Mouse (Mus musculus) cerebellum, postnatal 4 days (tissue): ENCODE data around the gene Fam89a.
A peak's percentile ranks its signal among the peaks of the same experiment; 100 is the strongest.

Experiments used
- DNase-seq, 2 experiments: peaks; one replicate each; pipeline ENCODE4 v3.0.0; 2022; ENCODE audit warnings: low spot score in 2 of 2, mixed read lengths in 1 of 2

Fam89a gene

GRCm38 (mm10) chr8:124751709-124752173, at the start of gene Fam89a:
Gene Fam89a (minus strand): TSS chr8:124751832.
- no peak for DNase-seq

- no peak for DNase-seq
These were observed 48.9 kb upstream of the Fam89a start for GRCm38 (mm10) chr8:124800542-124800941.

DNA sequence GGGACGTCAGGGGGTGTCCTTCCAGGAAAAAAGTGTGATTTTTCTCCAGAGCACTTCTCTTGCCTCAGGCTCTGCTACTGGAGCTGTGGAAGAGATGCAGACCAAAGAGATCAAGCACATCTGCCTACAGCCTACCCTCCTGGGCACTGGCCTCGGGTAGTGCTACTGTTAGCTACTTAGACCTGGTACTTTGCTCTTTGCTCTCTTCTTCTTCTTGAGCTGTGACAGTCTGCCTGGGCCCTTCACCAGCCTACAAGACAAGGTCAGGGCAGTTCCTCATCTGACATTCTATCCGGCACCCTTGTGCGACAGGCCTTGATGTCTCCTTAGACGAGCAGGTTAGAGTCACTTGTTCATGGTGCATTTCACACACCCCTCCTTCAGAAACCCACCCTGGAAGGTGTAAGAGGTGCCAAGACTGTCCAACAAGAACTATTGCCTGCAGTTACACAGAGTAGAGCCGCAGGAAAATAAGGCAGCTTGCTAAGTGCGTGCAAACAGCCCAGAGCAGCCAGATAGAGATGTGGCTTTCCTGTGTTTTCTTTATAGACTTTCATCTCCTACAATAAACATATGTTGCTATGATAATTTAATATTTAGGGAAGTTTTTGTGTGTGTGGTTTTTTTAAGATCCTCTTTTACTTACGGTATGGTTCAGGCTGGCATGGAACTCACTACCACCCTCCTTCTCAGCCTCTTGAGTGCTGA, 44.3 kb upstream of the Fam89a start:
- DNase-seq = no peak

- peak; percentile 67 to 80 for DNase-seq
These were observed 42.8 kb upstream of the Fam89a start for GRCm38 (mm10) chr8:124794486-124794780.

DNA sequence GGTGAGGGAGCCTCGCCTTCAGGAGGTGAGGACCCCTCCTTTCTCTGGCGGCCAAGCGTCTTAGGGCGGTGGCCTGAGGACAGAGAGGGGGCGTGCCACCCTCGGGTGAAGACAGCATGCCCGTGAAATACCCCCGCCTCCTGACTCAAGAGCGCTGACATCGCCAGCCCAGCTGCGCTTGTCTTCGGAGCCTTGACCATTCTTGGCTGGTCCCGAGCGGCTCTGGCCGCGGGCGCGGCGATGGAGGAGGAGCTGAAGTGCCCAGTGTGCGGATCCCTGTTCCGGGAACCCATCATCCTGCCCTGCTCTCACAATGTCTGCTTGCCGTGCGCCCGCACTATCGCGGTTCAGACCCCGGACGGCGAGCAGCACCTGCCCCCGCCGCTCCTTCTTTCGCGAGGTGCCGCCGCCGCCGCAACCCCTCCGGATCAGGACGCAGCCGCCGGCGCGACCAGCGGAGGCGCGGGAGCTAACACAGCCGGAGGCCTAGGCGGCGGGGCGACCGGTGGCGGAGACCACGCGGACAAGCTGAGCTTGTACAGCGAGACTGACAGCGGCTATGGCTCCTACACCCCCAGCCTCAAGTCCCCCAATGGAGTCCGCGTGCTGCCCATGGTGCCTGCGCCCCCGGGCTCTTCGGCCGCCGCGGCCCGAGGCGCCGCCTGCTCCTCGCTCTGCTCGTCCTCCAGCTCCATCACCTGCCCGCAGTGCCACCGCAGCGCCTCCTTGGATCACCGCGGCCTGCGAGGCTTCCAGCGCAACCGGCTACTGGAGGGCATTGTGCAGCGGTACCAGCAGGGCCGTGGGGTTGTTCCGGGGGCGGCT, 42.2 kb upstream of the Fam89a start:
- DNase-seq = peak in 1 of 2 experiments; percentile 48

- peak; percentile 82 to 88 for DNase-seq
These were observed 41.6 kb upstream of the Fam89a start for GRCm38 (mm10) chr8:124793172-124793651.

GRCm38 (mm10) chr8:124792708-124793107, 41.1 kb upstream of the Fam89a start, which contains the start of gene Trim67:
Gene Trim67 (plus strand): TSS chr8:124793092.
- DNase-seq = peak; percentile 68 to 85

DNA sequence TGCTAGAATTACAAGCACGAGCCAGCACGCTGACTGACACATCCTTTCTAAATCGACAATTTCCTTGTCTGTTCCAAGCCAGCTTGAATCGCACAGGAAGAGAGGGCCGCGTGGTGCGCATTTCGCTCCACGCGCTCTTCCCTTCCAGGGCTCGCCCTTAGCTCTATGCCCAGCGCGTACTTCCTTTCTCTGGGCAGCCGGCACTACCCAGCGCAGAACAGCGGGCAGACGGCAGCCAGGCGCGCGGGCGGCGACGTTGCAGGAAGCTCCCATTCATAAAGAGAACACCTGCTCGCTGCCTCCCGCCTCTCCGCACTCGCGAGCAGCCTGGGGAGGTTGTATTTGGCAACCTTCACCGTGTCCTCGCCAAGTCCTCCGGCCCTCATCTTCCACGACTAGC, 40.6 kb upstream of the Fam89a start:
- DNase-seq = peak in 1 of 2 experiments; percentile 67

- DNase-seq = no peak
These were observed 40.1 kb upstream of the Fam89a start for GRCm38 (mm10) chr8:124791751-124792150.

DNA sequence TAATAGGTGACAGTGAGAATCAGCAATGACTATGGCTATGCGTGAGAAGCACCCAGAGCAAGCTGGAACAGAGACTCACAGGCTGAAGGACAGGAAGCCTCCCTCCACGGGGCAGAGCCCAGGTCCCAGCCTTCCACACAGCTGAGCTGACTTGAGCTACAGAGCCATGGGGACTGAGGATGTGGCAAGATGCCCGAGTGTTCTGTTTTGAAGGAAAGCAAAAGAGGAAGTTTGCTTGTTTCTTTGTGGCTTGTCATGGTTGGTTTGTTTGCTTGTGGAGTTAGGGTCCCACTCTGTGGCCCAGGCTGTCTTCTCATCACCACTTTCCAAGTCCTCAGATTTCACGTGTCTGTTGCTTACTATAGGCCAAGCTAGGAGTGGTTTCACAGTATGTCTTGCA, 39.0 kb upstream of the Fam89a start:
- DNase-seq = no peak

DNA sequence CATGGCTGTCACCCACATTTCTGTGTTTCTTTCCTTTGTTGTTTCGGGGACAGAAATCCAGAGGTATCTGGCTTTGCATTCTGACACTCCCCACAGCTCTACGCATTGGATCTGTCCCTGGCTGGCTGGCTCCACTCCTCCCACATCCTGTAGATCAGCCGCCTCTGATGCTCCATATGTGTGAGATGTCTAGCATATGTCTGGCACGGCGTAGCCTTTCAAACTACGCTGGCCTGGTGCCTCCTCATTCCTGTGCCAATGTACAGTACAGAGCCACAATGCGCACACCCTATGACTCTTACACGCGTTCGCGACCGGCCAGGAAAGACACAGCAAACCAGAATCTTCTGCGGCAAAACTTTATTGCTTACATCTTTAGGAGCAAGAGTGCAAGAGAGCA, 33.0 kb upstream of the Fam89a start:
- no peak for DNase-seq

DNA sequence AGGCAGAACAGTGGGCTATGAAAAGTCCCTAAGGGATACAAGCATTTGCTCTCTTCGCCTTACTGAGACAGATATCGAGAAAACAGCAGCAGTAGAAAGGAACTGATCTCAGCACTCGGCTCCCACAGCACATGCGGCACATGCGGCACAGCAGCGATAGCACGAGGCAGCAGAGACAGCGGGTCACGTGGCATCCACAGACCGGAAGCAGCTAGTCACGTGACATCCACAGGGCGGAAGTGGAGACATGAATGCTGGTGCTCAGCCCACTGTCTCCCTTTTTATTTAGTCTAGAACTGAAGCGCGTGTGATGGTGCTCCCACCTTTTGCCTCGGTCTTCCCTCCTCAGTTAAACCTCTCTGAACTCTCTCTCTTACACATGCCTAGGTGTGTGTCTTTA, 31.6 kb upstream of the Fam89a start:
- DNase-seq = no peak

DNA sequence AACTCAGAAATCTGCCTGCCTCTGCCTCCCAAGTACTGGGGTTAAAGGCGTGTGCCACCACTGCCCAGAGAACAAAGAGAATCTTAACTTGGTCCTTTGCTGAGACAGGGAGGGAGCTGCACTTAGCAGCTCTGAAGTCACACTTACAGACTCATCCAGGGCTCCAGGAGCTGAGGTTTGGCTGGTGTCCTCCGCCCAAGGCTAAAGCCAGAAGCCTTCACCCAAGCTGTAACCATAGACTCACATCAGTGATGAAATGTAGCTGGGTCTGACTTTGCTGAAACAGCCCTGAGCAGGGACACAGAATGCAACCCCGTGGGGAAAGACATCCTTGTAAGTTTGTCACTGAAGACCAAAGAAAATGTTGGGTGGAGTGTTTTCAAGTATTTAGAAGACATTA, 30.8 kb upstream of the Fam89a start:
- no peak for DNase-seq

DNA sequence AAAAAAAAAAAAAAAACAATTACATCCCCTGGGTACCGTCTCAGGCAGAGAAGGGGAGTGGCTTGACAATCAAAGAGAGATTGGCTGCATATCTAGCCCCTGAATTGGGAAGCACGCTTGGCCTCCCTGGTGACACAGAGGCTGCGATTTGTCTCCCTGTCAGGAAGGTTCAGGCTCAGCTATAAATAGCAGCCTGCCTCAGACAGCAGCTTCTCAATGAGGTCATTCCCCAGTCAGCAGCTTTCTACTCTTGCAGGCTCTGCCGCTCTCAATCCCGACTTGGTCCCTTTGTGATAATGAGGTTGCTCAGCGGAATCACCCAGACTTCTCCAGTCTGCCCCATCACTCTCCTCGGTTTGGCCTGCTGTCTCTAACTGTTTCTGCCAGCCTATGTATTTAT, 28.6 kb upstream of the Fam89a start:
- peak in 1 of 2 experiments; percentile 20 for DNase-seq

DNA sequence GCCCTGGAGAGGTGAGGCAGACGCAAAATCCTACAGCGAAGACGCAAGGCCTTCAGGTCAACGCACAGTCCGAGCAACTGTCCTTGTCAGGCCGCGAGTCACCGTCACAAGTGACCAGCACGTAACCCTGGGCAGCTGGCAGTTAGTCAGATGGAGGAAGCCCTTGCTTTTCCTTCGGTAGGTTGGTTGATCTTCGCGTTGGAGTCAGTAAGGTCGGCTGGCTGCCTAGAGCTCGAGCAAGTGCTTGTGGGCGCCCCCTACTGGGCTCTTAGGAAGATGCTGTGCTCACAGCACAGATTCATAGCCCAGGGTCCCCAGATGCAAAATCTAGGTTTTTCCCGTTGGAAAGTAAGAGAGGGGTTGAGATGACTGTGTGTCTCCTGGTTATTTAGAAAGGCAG, 24.1 kb upstream of the Fam89a start:
- DNase-seq = peak; percentile 58 to 74

GRCm38 (mm10) chr8:124772389-124772788, 20.8 kb upstream of the Fam89a start:
- DNase-seq = no peak

DNA sequence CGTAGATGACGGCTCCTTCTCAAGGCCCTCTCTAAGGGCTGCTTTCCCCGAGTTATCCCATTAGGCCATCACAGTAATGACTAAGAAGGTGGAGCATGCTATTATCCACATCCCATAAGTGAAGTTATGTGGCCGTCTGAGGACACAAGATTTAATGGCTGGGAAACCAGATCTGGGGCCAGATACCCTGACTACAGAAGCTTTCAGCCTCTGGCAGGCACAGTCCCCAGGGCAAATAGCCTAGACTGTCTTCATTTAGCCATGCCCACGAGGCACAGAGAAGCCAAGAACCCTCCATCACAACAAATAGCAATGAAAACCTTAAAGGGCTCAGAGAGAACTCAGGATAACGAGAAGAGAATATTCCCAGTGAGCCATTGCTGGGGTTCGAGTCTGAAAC, 11.4 kb upstream of the Fam89a start:
- no peak for DNase-seq

GRCm38 (mm10) chr8:124758544-124758943, 6.9 kb upstream of the Fam89a start:
- peak in 1 of 2 experiments; percentile 51 for DNase-seq

- no peak for DNase-seq
These were observed 5.0 kb upstream of the Fam89a start for GRCm38 (mm10) chr8:124756601-124757000.

DNA sequence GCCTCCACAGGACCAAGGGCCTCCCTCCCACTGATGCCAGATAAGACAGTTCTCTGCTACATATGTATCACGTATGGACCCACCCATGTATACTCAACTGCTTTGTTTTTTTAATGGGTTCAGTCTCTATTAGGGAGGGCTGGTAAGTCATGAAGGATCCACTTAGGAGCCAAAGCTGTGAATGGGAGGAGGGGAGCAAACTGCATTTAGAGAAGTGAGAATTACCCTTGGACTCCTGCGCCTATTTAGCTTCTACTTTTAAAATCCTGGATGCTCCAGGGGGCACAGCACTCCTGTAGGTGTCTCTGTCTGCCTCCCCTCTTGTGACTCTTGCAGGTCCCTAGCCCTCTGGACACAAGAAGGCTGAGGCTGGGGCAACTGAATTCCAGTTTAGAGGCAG, 4.5 kb upstream of the Fam89a start:
- DNase-seq = no peak

- no peak for DNase-seq
These were observed 3.8 kb upstream of the Fam89a start for GRCm38 (mm10) chr8:124755481-124755880.

GRCm38 (mm10) chr8:124754792-124755190, 3.2 kb upstream of the Fam89a start:
- no peak for DNase-seq
